Mouse (Mus musculus) lung, postnatal 0 days (tissue): Measurements from ENCODE around the gene Specc1. TPM values are rescaled to one million over a fixed set of nuclear protein-coding genes. Genes with fewer than 3 reads are reported as not detected.
A peak's percentile ranks its signal among the peaks of the same experiment; 100 is the strongest.

Source experiments
- ATAC-seq: fragments of 200-750 bp; cut with Nextera tagmentation; 2 replicates; pipeline ENCODE4 v1.8.0; 2017; ENCODE audit warnings: moderate library complexity
- DNase-seq: peaks from one replicate; pipeline ENCODE4 v3.0.0-alpha.2; 2016; ENCODE audit warnings: low spot score
- H3K27ac ChIP-seq: fragments of 300-500 bp; sonication (generic); 2 replicates; pipeline ENCODE4 v1.5.1; 2014; ENCODE audit warnings: antibody characterized with exemption, mild to moderate bottlenecking, low read length, mixed read lengths
- H3K27me3 ChIP-seq: fragments of 300-500 bp; sonication (generic); replicated peaks from 2 replicates; pipeline ENCODE4 v1.6.1; 2014; ENCODE audit warnings: low read length, mixed read lengths; ENCODE audit not compliant: insufficient read depth
- H3K36me3 ChIP-seq: fragments of 300-500 bp; sonication (generic); 2 replicates; pipeline ENCODE4 v1.6.1; 2014; ENCODE audit warnings: low read length, mixed read lengths; ENCODE audit not compliant: insufficient read depth
- H3K4me1 ChIP-seq: fragments of 300-500 bp; sonication (generic); 2 replicates; pipeline ENCODE4 v1.6.1; 2014; ENCODE audit warnings: antibody characterized with exemption, low read depth, low read length, mixed read lengths; ENCODE audit not compliant: insufficient read depth
- H3K4me2 ChIP-seq: fragments of 300-500 bp; sonication (generic); replicated peaks from 2 replicates; pipeline ENCODE4 v1.6.1; 2014; ENCODE audit warnings: low read depth, mild to moderate bottlenecking, low read length, moderate library complexity, mixed read lengths
- H3K4me3 ChIP-seq: fragments of 300-500 bp; sonication (generic); 2 replicates; pipeline ENCODE4 v1.5.1; 2014; ENCODE audit warnings: low read depth, low read length
- H3K9ac ChIP-seq: fragments of 300-500 bp; sonication (generic); replicated peaks from 2 replicates; pipeline ENCODE4 v1.6.1; 2014; ENCODE audit warnings: low read depth, mild to moderate bottlenecking
- H3K9me3 ChIP-seq: fragments of 300-500 bp; sonication (generic); 2 replicates; pipeline ENCODE4 v1.6.1; 2016; ENCODE audit warnings: low read length, mixed read lengths
- CTCF ChIP-seq: IDR thresholded peaks from 2 replicates; pipeline ENCODE4 v1.5.1; 2016; ENCODE audit warnings: antibody characterized with exemption, mild to moderate bottlenecking
- EP300 ChIP-seq: IDR thresholded peaks from 2 replicates; pipeline ENCODE4 v1.6.1; 2016; ENCODE audit warnings: antibody characterized with exemption, mild to moderate bottlenecking, control low read depth
- WGBS: fragments of 180-500 bp; shearing (Covaris S2); extraction: QIAGEN DNeasy Blood & Tissue Kit; methylation state at CpG from one replicate; pipeline ENCODE4 v1.1.7; 2014; 5-methylcytosine and 5-hydroxymethylcytosine counted together
- polyA plus RNA-seq: library from polyadenylated mRNA; unstranded; fragments of >200 nt; fragmentation: Nextera tagmentation; extraction: Ambion mirVana; gene quantifications from 2 replicates; pipeline ENCODE4 v1.2.1, GENCODE M21; 2015

Specc1 gene
- polyA plus RNA-seq, 1 experiment from 2014 or later = 14.7 TPM

DNA sequence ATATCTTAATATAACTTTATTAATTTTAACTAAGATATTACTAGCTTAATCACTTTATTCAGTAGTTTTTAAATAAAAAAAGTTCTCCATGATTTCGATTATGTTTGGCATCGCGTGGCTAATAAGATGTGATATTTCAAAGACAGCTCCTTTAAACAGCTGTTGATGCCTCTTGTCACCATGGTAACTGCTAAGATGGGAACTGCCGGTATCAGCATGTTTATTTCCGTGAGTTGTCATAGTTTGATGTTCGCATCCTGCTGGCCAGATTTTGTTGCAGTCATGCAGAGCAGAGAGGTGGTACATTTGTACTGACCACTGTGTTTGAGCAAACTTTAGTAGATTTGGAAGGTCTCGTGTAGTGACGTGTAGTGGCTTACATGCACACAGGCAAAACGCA is 33.1 kb downstream of the Specc1 start:
- Histone ChIP-seq H3K4me1 (peaks cover 4% of the 10 kb centered on the region; the same call in 1 of the 2 replicates), H3K27ac (no peak overlapping the region), H3K9me3 (no peaks in the 10 kb centered on the region), H3K4me2 (no peak overlapping the region), H3K9ac (no peak overlapping the region), H3K4me3 (no peak overlapping the region), H3K27me3 (no peaks in the 10 kb centered on the region), H3K36me3 (no peaks in the 10 kb centered on the region)
- TF ChIP-seq EP300 = no peak
- no peak; the same call in 1 of the 2 replicates for TF ChIP-seq CTCF
- 35% methylated on average over 9 of the region's 9 CpGs for WGBS
- ATAC-seq (peak; percentile 72), DNase-seq (peak; percentile 77)

DNA sequence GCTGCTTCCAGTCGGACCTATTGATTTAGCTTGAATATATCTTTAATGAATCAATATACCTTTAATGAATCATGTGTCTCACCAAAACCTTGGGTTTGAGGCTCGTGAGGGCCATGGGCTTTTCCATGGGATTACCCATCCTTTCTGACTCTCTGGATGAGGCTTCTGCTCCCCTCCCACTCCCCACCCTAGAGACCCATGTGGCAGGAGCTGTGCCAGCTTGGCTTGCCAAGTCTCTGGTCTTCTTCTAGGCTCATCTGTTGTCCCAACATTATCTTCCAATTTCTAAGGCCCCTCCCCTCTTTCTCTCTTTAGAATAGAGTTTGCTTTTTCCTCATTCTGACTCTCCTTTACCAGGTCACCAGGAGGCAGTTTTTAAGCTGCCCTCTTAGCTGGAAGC is 35.0 kb downstream of the Specc1 start:
- Histone ChIP-seq H3K4me1 (peaks cover 4% of the 10 kb centered on the region; the same call in 1 of the 2 replicates), H3K36me3 (no peaks in the 10 kb centered on the region), H3K27me3 (no peaks in the 10 kb centered on the region), H3K9me3 (no peaks in the 10 kb centered on the region), H3K9ac (no peak overlapping the region), H3K27ac (no peak overlapping the region), H3K4me2 (no peak overlapping the region), H3K4me3 (no peak overlapping the region)
- TF ChIP-seq EP300 (no peak), CTCF (no peak)
- 65% methylated on average over 2 of the region's 2 CpGs for WGBS
- DNase-seq (no peak), ATAC-seq (no peak)

DNA sequence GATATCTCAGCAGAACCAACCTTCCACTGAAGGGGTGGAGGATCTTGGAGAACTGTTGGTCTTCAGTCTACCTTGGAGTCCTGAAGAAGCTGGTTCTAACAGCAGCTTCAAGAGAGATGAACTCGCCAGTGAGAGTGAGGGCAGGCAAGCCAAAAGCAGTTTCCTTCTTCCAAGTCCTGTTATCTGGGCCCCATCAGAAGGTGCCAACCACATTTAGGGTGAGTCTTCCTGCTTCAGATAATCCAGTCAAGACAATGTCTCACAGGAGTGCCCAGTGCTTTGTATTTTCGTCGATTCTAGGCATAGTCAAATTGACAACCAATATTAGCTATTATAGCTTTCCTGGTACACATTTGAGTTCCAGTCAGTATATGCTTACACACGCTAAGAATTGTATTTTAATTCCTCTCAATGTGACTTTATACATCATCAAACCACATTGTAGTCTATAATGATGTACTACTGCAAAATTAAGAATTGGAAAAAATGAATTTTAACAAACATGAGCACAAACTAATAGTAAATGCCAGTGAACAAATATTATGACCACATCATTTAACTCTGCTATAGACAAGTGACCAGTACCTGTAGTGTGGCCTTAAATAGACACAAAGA is 36.2 kb downstream of the Specc1 start:
- H3K27ac ChIP-seq = no peak overlapping the region
- TF ChIP-seq CTCF = no peak
- no peak for TF ChIP-seq EP300
- DNase-seq (no peak), ATAC-seq (no peak)
- H3K36me3 ChIP-seq = no peaks in the 10 kb centered on the region
- H3K9me3 ChIP-seq = no peaks in the 10 kb centered on the region
- 87% methylated on average over 4 of the region's 4 CpGs for WGBS
- H3K27me3 ChIP-seq = no peaks in the 10 kb centered on the region
- no peak overlapping the region for H3K4me2 ChIP-seq
- H3K9ac ChIP-seq = no peak overlapping the region
- H3K4me1 ChIP-seq = peaks cover 4% of the 10 kb centered on the region; the same call in 1 of the 2 replicates
- H3K4me3 ChIP-seq = no peak overlapping the region

DNA sequence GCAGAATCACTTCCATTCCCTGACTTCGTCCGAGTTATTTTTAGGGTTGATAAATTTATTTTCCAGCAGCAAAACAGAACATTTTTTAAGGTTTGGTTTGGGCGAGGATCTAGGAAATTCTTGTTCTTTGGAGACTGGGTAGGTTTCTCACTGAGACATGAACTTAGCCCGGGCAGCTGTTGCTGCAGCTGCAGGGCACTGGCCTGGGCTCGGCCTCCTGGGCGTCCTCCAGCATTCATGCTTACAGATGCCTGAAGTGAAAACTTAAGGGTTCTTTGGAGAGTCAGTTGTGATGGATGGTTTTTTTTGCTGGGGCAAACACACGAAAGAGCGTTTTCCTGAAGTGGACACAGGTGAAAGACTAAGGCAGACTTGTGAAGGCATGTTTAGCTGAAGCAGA is 42.9 kb downstream of the Specc1 start:
- no peak for DNase-seq
- Histone ChIP-seq H3K27me3 (no peaks in the 10 kb centered on the region), H3K9ac (no peak overlapping the region), H3K36me3 (no peaks in the 10 kb centered on the region), H3K4me3 (no peak overlapping the region), H3K4me1 (no peaks in the 10 kb centered on the region), H3K4me2 (no peak overlapping the region), H3K9me3 (no peaks in the 10 kb centered on the region), H3K27ac (no peak overlapping the region)
- ATAC-seq = no peak
- 70% methylated on average over 8 of the region's 8 CpGs for WGBS
- TF ChIP-seq EP300 (no peak), CTCF (no peak)

DNA sequence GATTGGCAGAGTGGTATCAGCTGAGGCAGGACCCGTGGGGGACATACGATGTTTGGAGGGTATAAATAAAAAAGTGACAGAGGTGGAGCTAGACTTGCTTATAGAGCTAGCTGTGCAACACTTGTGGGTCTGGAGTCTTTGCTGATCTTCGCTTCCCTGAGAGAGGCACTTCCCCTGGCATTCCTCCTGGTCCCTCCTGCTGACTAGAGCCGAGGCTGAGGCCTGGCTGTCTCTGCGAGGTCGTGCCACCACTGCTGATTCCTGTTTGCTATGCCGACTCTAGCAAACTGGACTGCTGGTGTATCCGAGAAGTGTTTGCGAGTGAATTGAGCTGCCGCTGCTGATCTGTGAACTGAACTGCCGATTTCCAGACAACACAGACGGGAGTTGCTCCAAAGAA is 43.5 kb downstream of the Specc1 start:
- H3K27ac ChIP-seq = no peak overlapping the region
- no peaks in the 10 kb centered on the region for H3K9me3 ChIP-seq
- H3K9ac ChIP-seq = no peak overlapping the region
- no peak for ATAC-seq
- H3K27me3 ChIP-seq = no peaks in the 10 kb centered on the region
- TF ChIP-seq CTCF (no peak), EP300 (no peak)
- H3K4me1 ChIP-seq = no peaks in the 10 kb centered on the region
- H3K36me3 ChIP-seq = no peaks in the 10 kb centered on the region
- DNase-seq = no peak
- WGBS = 76% methylated on average over 12 of the region's 12 CpGs
- no peak overlapping the region for H3K4me2 ChIP-seq
- H3K4me3 ChIP-seq = no peak overlapping the region

DNA sequence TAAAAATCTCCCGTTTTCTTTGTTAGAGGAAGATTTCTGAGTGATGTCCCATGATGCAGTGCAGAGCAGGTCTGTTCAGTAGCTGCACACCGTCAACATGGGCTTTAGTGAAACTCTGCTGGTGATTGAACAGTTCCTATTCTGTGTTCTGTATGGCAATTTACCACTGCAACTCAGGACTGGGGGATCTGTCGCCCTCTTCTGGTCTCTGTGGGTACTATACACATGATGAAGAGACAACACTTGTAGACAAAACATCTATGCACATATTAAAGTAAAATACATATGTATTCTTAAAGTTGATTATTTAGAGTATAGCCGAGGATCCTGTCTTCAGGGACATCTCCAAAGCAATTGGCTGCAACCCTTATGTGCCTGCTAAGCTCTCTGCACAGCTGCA is 45.4 kb downstream of the Specc1 start:
- Histone ChIP-seq H3K4me1 (peaks cover 5% of the 10 kb centered on the region; the same call in 1 of the 2 replicates), H3K9ac (no peak overlapping the region), H3K27me3 (no peaks in the 10 kb centered on the region), H3K36me3 (no peaks in the 10 kb centered on the region), H3K27ac (no peak overlapping the region), H3K9me3 (no peaks in the 10 kb centered on the region), H3K4me2 (no peak overlapping the region), H3K4me3 (no peak overlapping the region)
- DNase-seq = no peak
- ATAC-seq = no peak
- TF ChIP-seq CTCF = peak; percentile 50
- TF ChIP-seq EP300 = no peak
- 72% methylated on average over 4 of the region's 4 CpGs for WGBS

DNA sequence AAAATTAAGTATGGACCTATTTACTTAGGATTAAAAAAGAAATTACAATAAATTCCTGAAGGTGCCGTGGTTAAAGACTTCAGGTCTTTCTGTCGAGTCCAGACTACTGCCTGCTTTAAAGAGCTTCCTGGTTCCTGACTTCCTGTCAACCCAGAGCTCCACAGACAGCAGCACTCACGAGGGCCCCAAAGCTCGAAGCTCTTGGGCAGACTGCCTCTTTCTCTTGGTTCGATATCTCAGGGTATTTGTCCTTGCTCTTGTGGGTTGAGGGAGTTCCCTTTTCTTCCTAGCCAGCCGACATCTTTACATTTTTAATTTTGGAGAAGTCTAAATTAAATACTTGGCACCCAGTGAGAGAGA is 48.3 kb downstream of the Specc1 start:
- ATAC-seq (peak; percentile 48; the same call in 1 of the 2 replicates), DNase-seq (peak; percentile 49)
- Histone ChIP-seq H3K9me3 (no peaks in the 10 kb centered on the region), H3K4me2 (peak overlapping the region; percentile 36; the same call in 1 of the 2 replicates), H3K27ac (peak overlapping the region; percentile 34), H3K9ac (no peak overlapping the region), H3K27me3 (no peaks in the 10 kb centered on the region), H3K4me3 (no peak overlapping the region), H3K4me1 (peaks cover 5% of the 10 kb centered on the region; the same call in 1 of the 2 replicates), H3K36me3 (no peaks in the 10 kb centered on the region)
- TF ChIP-seq EP300 = no peak
- no peak for TF ChIP-seq CTCF
- WGBS = 20% methylated on average over 6 of the region's 6 CpGs
